Mouse (Mus musculus) intestine, embryonic 15.5 days (tissue): ENCODE measurements at regions not wholly inside any gene's neighbourhood (a gene's known extent, or its start where the extent isn't known, plus 50 kb on each side); places are given as distances from the start of the nearest gene placed in this dataset.

Source experiments
- ATAC-seq: fragments of 200-750 bp; cut with Nextera tagmentation; 2 replicates; pipeline ENCODE4 v1.8.0; 2017; ENCODE audit warnings: moderate TSS enrichment, moderate library complexity
- H3K27ac ChIP-seq: fragments of 300-500 bp; sonication (generic); 2 replicates; pipeline ENCODE4 v1.5.1; 2015; ENCODE audit warnings: mild to moderate bottlenecking, inconsistent platforms
- H3K27me3 ChIP-seq: fragments of 300-500 bp; sonication (generic); replicated peaks from 2 replicates; pipeline ENCODE4 v1.6.1; 2015; ENCODE audit warnings: inconsistent platforms
- H3K36me3 ChIP-seq: fragments of 300-500 bp; sonication (generic); 2 replicates; pipeline ENCODE4 v1.6.1; 2015; ENCODE audit warnings: inconsistent platforms
- H3K4me1 ChIP-seq: fragments of 300-500 bp; sonication (generic); replicated peaks from 2 replicates; pipeline ENCODE4 v1.6.1; 2015; ENCODE audit warnings: inconsistent platforms
- H3K4me2 ChIP-seq: fragments of 300-500 bp; sonication (generic); replicated peaks from 2 replicates; pipeline ENCODE4 v1.6.1; 2015; ENCODE audit warnings: mild to moderate bottlenecking, inconsistent platforms
- H3K4me3 ChIP-seq: fragments of 300-500 bp; sonication (generic); replicated peaks from 2 replicates; pipeline ENCODE4 v1.5.1; 2015; ENCODE audit warnings: inconsistent platforms
- H3K9ac ChIP-seq: fragments of 300-500 bp; sonication (generic); 2 replicates; pipeline ENCODE4 v1.6.1; 2015; ENCODE audit warnings: inconsistent platforms
- H3K9me3 ChIP-seq: fragments of 300-500 bp; sonication (generic); 2 replicates; pipeline ENCODE4 v1.6.1; 2016; ENCODE audit warnings: inconsistent platforms
- WGBS: fragments of 180-500 bp; shearing (Covaris S2); methylation state at CpG from one replicate; pipeline ENCODE4 v1.1.7; 2015; 5-methylcytosine and 5-hydroxymethylcytosine counted together

- Histone ChIP-seq H3K36me3 (no peaks in the 10 kb centered on the region), H3K27me3 (no peaks in the 10 kb centered on the region), H3K9ac (no peak overlapping the region), H3K4me3 (no peak overlapping the region), H3K4me1 (no peaks in the 10 kb centered on the region), H3K9me3 (no peaks in the 10 kb centered on the region), H3K27ac (no peak overlapping the region), H3K4me2 (no peak overlapping the region)
- 29% methylated on average over 3 of the region's 3 CpGs for WGBS
- ATAC-seq = peak; percentile 71; the same call in 1 of the 2 replicates
Measured at GRCm38 (mm10) chr16:62325534-62326244, 460.9 kb downstream of the Nsun3 start.

- no peaks in the 10 kb centered on the region for H3K9me3 ChIP-seq
- no peak overlapping the region for H3K4me3 ChIP-seq
- no peak for ATAC-seq
- H3K4me1 ChIP-seq = no peaks in the 10 kb centered on the region
- H3K36me3 ChIP-seq = no peaks in the 10 kb centered on the region
- H3K27ac ChIP-seq = no peak overlapping the region
- H3K9ac ChIP-seq = no peak overlapping the region
- no peaks in the 10 kb centered on the region for H3K27me3 ChIP-seq
- no peak overlapping the region for H3K4me2 ChIP-seq
- WGBS = 84% methylated on average over 1 of the region's 1 CpGs
Measured at GRCm38 (mm10) chr16:62322809-62323208, 463.8 kb downstream of the Nsun3 start.

GRCm38 (mm10) chr16:62288948-62289347 lies 497.7 kb downstream of the Nsun3 start:
- no peak overlapping the region for H3K4me2 ChIP-seq
- no peak for ATAC-seq

More at GRCm38 (mm10) chr16:62288948-62289347, 497.7 kb downstream of the Nsun3 start:
- no peaks in the 10 kb centered on the region for H3K36me3 ChIP-seq
- no peak overlapping the region for H3K27ac ChIP-seq
- H3K27me3 ChIP-seq = no peaks in the 10 kb centered on the region
- WGBS = 75% methylated on average over 3 of the region's 3 CpGs
- H3K4me3 ChIP-seq = no peak overlapping the region
- no peaks in the 10 kb centered on the region for H3K4me1 ChIP-seq
- no peaks in the 10 kb centered on the region for H3K9me3 ChIP-seq
- H3K9ac ChIP-seq = no peak overlapping the region
